In the genomic region with DNA sequence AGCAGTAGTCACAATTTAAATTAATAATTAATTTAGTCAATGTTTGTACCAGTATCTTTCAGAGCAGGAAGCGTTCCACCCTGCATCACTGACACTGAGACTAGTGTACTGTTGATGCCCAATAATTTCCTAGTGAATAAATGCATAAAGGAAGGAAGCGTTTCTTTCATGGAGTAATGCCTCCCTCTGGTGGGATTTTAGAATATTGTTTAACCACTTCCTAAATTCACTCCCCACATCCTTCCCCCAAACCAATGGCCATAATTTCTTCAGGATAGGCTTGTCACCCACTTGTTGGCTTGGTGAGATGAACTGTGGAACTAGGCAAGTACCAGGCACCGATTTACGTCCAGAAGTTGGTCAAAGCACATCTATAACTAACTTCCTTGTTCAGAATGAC, we compare ENCODE assay signal across 8 mouse cellular contexts. TPM values are rescaled to one million over a fixed set of nuclear protein-coding genes. Genes with fewer than 3 reads are reported as not detected.
DNase-seq lines count a peak whose midpoint lies in the region; ATAC-seq and TF ChIP-seq lines count a peak whose summit lies in the region.

No protein-coding gene starts in this region.

- H3K36me3 ChIP-seq in E14TG2a.4 (ENCODE audit: insufficient read depth, low read length): peaks cover 21% of the 10 kb centered on the region
- no peaks in the 10 kb centered on the region; the same call in 1 of the 2 replicates for H3K36me3 ChIP-seq in heart, embryonic 11.5 days (ENCODE audit: control insufficient read depth, insufficient read depth, low read length)
- no peaks in the 10 kb centered on the region for H3K36me3 ChIP-seq in kidney, postnatal 0 days (ENCODE audit: insufficient read depth, low read length)

- DNase-seq in frontal cortex, postnatal 14 days (ENCODE audit: low spot score in 2 of 2): no peak
- peak; percentile 49 for DNase-seq in cerebellum, adult 8-10 months
- peak; percentile 90 for DNase-seq in kidney, postnatal 0 days (ENCODE audit: low spot score)
- peak; percentile 14 for DNase-seq in lung, postnatal 14 days
- peak; percentile 54 for DNase-seq in skeletal muscle tissue, adult 2 months (ENCODE audit: low read depth, low spot score)

- H3K9me3 ChIP-seq in E14TG2a.4 (ENCODE audit: low read length): no peaks in the 10 kb centered on the region
- H3K9me3 ChIP-seq in heart, embryonic 11.5 days (replicated peaks; ENCODE audit: control insufficient read depth, low read length): no peaks in the 10 kb centered on the region
- no peaks in the 10 kb centered on the region for H3K9me3 ChIP-seq in kidney, postnatal 0 days (replicated peaks; ENCODE audit: low read length)

- WGBS in heart, embryonic 11.5 days (ENCODE audit: insufficient replicate concordance): 54% methylated on average over 4 of the region's 4 CpGs
- 53% methylated on average over 4 of the region's 4 CpGs for WGBS in kidney, postnatal 0 days

- no peaks in the 10 kb centered on the region; the same call in 1 of the 2 replicates for H3K27me3 ChIP-seq in E14TG2a.4 (ENCODE audit: insufficient read depth, low read length)
- H3K27me3 ChIP-seq in heart, embryonic 11.5 days (ENCODE audit: control insufficient read depth, insufficient read depth, low read length): no peaks in the 10 kb centered on the region
- H3K27me3 ChIP-seq in kidney, postnatal 0 days (ENCODE audit: insufficient read depth, low read length): no peaks in the 10 kb centered on the region

- peak; percentile 69 for ATAC-seq in frontal cortex, adult (ENCODE audit: low TSS enrichment)
- no peak for ATAC-seq in heart, embryonic 11.5 days (replicated peaks; ENCODE audit: insufficient number of reproducible peaks, low FRiP score, low TSS enrichment)
- peak; percentile 52 for ATAC-seq in kidney, postnatal 0 days (replicated peaks; ENCODE audit: low FRiP score, low read depth)

- H3K27ac ChIP-seq in heart, embryonic 11.5 days (ENCODE audit: low read depth, low read length): no peak overlapping the region
- no peak overlapping the region for H3K27ac ChIP-seq in kidney, postnatal 0 days

- no peak overlapping the region for H3K9ac ChIP-seq in heart, embryonic 11.5 days (ENCODE audit: low read depth, low read length)
- H3K9ac ChIP-seq in kidney, postnatal 0 days (ENCODE audit: low read depth, low read length): no peak overlapping the region

- no peak overlapping the region for H3K4me3 ChIP-seq in E14TG2a.4 (replicated peaks; ENCODE audit: low read length)
- no peak overlapping the region for H3K4me3 ChIP-seq in heart, embryonic 11.5 days (ENCODE audit: low read depth, low read length)
- no peak overlapping the region for H3K4me3 ChIP-seq in kidney, postnatal 0 days (replicated peaks; ENCODE audit: low read depth, low read length)

- peaks cover 16% of the 10 kb centered on the region for H3K4me1 ChIP-seq in E14TG2a.4 (replicated peaks; ENCODE audit: low read depth, low read length)
- H3K4me1 ChIP-seq in heart, embryonic 11.5 days (ENCODE audit: control insufficient read depth, insufficient read depth, low read length): peaks cover 8% of the 10 kb centered on the region
- H3K4me1 ChIP-seq in kidney, postnatal 0 days (replicated peaks; ENCODE audit: insufficient read depth, low read length): no peaks in the 10 kb centered on the region

- 0 out of 2 replicates have a peak overlapping the region, but pooled peaks have one; percentile 90 for H3K4me2 ChIP-seq in heart, embryonic 11.5 days
- no peak overlapping the region for H3K4me2 ChIP-seq in kidney, postnatal 0 days (ENCODE audit: low read length)

- peak; percentile 10; the same call in 1 of the 2 replicates for TF ChIP-seq CTCF in E14TG2a.4 (conservative IDR thresholded peaks at IDR 0.05; ENCODE audit: low read length)
- peak; percentile 79 for TF ChIP-seq CTCF in kidney, postnatal 0 days (IDR thresholded peaks at IDR 0.05; ENCODE audit: low read depth)

RNA-seq across cellular contexts. Expression of gene Polq, which starts 1.2 kb away (rescaled TPM):
- polyA plus RNA-seq in heart, embryonic 11.5 days (2014; fragmentation: Nextera tagmentation; extraction: Ambion mirVana): 9.7 and 10.5 TPM in 2 replicates
- 1.9 and 2.0 TPM in 2 replicates for polyA plus RNA-seq in kidney, postnatal 0 days (2015; fragmentation: Nextera tagmentation; extraction: Ambion mirVana)

RNA-seq across cellular contexts. Expression of gene Fbxo40, which starts 20.1 kb away (rescaled TPM):
- polyA plus RNA-seq in heart, embryonic 11.5 days (2014; fragmentation: Nextera tagmentation; extraction: Ambion mirVana): 6.8 and 7.9 TPM in 2 replicates
- 1.6 and 1.8 TPM in 2 replicates for polyA plus RNA-seq in kidney, postnatal 0 days (2015; fragmentation: Nextera tagmentation; extraction: Ambion mirVana)

Comparison
In these comparisons a context has a peak if more than half of its experiments do, and no peak if none do; other contexts are left out.
1. DNase-seq: peak in cerebellum, adult 8-10 months (single experiment), kidney, postnatal 0 days (single experiment), lung, postnatal 14 days (single experiment) and skeletal muscle tissue, adult 2 months (single experiment); none in frontal cortex, postnatal 14 days (0 of 2).